Mouse (Mus musculus) heart, postnatal 14 days (tissue): ENCODE data around the gene Gm20518. TPM values are rescaled to one million over a fixed set of nuclear protein-coding genes. Genes with fewer than 3 reads are reported as not detected.

Experiments
- DNase-seq, 2 experiments: peaks; one replicate each; pipeline ENCODE4 v3.0.0; 2021 to 2022
- intact Hi-C: fragments of 180-260 bp; cut with DNase I; formaldehyde crosslinking; loops from one replicate; pipeline ENCODE4 v1.15.1; 2025
- total RNA-seq, 2 experiments: library from RNA; stranded (reverse); gene quantifications; 2 replicates each; pipeline ENCODE4 v1.2.3; 2021

Gene Gm20518
- total RNA-seq, 2 experiments from 2014 or later, result 0.20 TPM; not detected in 1

GRCm38 (mm10) chr16:17849486-17849885 is 42.0 kb downstream of the Gm20518 start:
- no peak for DNase-seq
- intact Hi-C loops, result no loop called here

- peak in 1 of 2 experiments; percentile 64 for DNase-seq
- intact Hi-C loops, result no loop called here
These were observed 42.5 kb downstream of the Gm20518 start for GRCm38 (mm10) chr16:17848928-17849327.

GRCm38 (mm10) chr16:17848431-17848830 is 43.0 kb downstream of the Gm20518 start:
- intact Hi-C loops, result no loop called here
- DNase-seq, result no peak

GRCm38 (mm10) chr16:17843701-17844365 is 47.6 kb downstream of the Gm20518 start:
- no peak for DNase-seq
- intact Hi-C loops, result no loop called here

GRCm38 (mm10) chr16:17842437-17842836 is 49.0 kb downstream of the Gm20518 start:
- intact Hi-C loops, result no loop called here
- DNase-seq, result no peak

GRCm38 (mm10) chr16:17839976-17840375 is 51.5 kb downstream of the Gm20518 start:
- intact Hi-C loops, result no loop called here
- DNase-seq, result no peak

- DNase-seq, result no peak
- intact Hi-C loops, result no loop called here
These were observed 53.4 kb downstream of the Gm20518 start, which contains the start of gene Car15 for GRCm38 (mm10) chr16:17838051-17838450. Car15 (minus strand) TSS chr16:17838364.

GRCm38 (mm10) chr16:17835481-17835880 is 56.0 kb downstream of the Gm20518 start:
- no peak for DNase-seq
- intact Hi-C loops, result no loop called here

- no peak for DNase-seq
- intact Hi-C loops, result no loop called here
These were observed 56.9 kb downstream of the Gm20518 start for GRCm38 (mm10) chr16:17834543-17834942.

- DNase-seq, result peak; percentile 25 to 35
- intact Hi-C loops, result no loop called here
These were observed 57.6 kb downstream of the Gm20518 start for GRCm38 (mm10) chr16:17833681-17834399.

- intact Hi-C loops, result no loop called here
- DNase-seq, result peak; percentile 22 to 23
These were observed 58.2 kb downstream of the Gm20518 start for GRCm38 (mm10) chr16:17833321-17833680.

GRCm38 (mm10) chr16:17832821-17833220 is 58.6 kb downstream of the Gm20518 start, which contains the start of gene B830017H08Rik:
B830017H08Rik (plus strand) TSS chr16:17833121.
- DNase-seq, result no peak

GRCm38 (mm10) chr16:17831781-17832180 is 59.7 kb downstream of the Gm20518 start:
- intact Hi-C loops, result no loop called here
- no peak for DNase-seq

More at GRCm38 (mm10) chr16:17832821-17833220, 58.6 kb downstream of the Gm20518 start, which contains the start of gene B830017H08Rik:
- intact Hi-C loops, result no loop called here

- intact Hi-C loops, result no loop called here
- DNase-seq, result no peak
These were observed 60.9 kb downstream of the Gm20518 start for GRCm38 (mm10) chr16:17830385-17831178.

GRCm38 (mm10) chr16:17828867-17829266 is 62.6 kb downstream of the Gm20518 start:
- intact Hi-C loops, result no loop called here
- DNase-seq, result no peak

- intact Hi-C loops, result no loop called here
- no peak for DNase-seq
These were observed 63.2 kb downstream of the Gm20518 start for GRCm38 (mm10) chr16:17828229-17828628.

GRCm38 (mm10) chr16:17826500-17826899 is 65.0 kb downstream of the Gm20518 start:
- intact Hi-C loops, result no loop called here
- DNase-seq, result no peak

GRCm38 (mm10) chr16:17816528-17816927 is 74.9 kb downstream of the Gm20518 start:
- intact Hi-C loops, result no loop called here
- no peak for DNase-seq

- intact Hi-C loops, result no loop called here
- peak; percentile 75 to 78 for DNase-seq
These were observed 75.8 kb downstream of the Gm20518 start for GRCm38 (mm10) chr16:17815411-17816402.

- no peak for DNase-seq
- intact Hi-C loops, result loop anchor here (2.0 kb wide), 2 partner anchors 28 to 254 kb away; no protein-coding TSS in a partner anchor
These were observed 78.3 kb downstream of the Gm20518 start for GRCm38 (mm10) chr16:17813173-17813572.
